Mouse (Mus musculus) CH12.LX (cell line): ENCODE measurements around the gene Cnot4.

Experiments used
- BHLHE40 ChIP-seq: IDR thresholded peaks from 2 replicates; pipeline ENCODE4 v1.6.1; 2011; ENCODE audit warnings: mild to moderate bottlenecking, low read depth, low read length, improper control_type of control experiment
- CTCF ChIP-seq, 2 experiments: IDR thresholded peaks in 1 of 2; conservative IDR thresholded peaks in 1 of 2; 2 replicates each; pipeline ENCODE4 v1.5.1; 2011 to 2012; ENCODE audit warnings: low read depth in 2 of 2, low read length in 2 of 2, improper control_type of control experiment in 1 of 2, inconsistent platforms in 1 of 2, mild to moderate bottlenecking in 1 of 2, moderate library complexity in 1 of 2
- HCFC1 ChIP-seq: IDR thresholded peaks from 2 replicates; pipeline ENCODE4 v1.6.1; 2012; ENCODE audit warnings: low read depth, mild to moderate bottlenecking, inconsistent platforms, low read length, improper control_type of control experiment
- MAFK ChIP-seq: IDR thresholded peaks from 2 replicates; pipeline ENCODE4 v1.6.1; 2011; ENCODE audit warnings: low read length, improper control_type of control experiment; ENCODE audit not compliant: insufficient replicate concordance
- NELFE ChIP-seq: IDR thresholded peaks from 2 replicates; pipeline ENCODE4 v1.6.1; 2011; ENCODE audit warnings: low read depth, low read length, improper control_type of control experiment
- POLR2A ChIP-seq: IDR thresholded peaks from 2 replicates; pipeline ENCODE4 v1.6.1; 2011; ENCODE audit warnings: low read depth, mild to moderate bottlenecking, improper control_type of control experiment, low read length
- RCOR1 ChIP-seq: conservative IDR thresholded peaks from 2 replicates; pipeline ENCODE4 v1.6.1; 2012; ENCODE audit warnings: low read depth, mild to moderate bottlenecking, inconsistent platforms, low read length, improper control_type of control experiment
- SMC3 ChIP-seq: IDR thresholded peaks from 2 replicates; pipeline ENCODE4 v1.6.1; 2011; ENCODE audit warnings: low read depth, low read length, improper control_type of control experiment
- USF1 ChIP-seq: IDR thresholded peaks from 2 replicates; pipeline ENCODE4 v1.6.1; 2014; ENCODE audit warnings: low read depth, mild to moderate bottlenecking, inconsistent platforms, low read length, improper control_type of control experiment
- USF2 ChIP-seq: conservative IDR thresholded peaks from 2 replicates; pipeline ENCODE4 v1.6.1; 2011; ENCODE audit warnings: low read depth, low read length, improper control_type of control experiment
- ZMIZ1 ChIP-seq: IDR thresholded peaks from 2 replicates; pipeline ENCODE4 v1.6.1; 2012; ENCODE audit warnings: low read depth, mild to moderate bottlenecking, inconsistent platforms, low read length, improper control_type of control experiment
- ZNF384 ChIP-seq: IDR thresholded peaks from 2 replicates; pipeline ENCODE4 v1.6.1; 2012; ENCODE audit warnings: low read depth, low read length, improper control_type of control experiment, inconsistent platforms

DNA sequence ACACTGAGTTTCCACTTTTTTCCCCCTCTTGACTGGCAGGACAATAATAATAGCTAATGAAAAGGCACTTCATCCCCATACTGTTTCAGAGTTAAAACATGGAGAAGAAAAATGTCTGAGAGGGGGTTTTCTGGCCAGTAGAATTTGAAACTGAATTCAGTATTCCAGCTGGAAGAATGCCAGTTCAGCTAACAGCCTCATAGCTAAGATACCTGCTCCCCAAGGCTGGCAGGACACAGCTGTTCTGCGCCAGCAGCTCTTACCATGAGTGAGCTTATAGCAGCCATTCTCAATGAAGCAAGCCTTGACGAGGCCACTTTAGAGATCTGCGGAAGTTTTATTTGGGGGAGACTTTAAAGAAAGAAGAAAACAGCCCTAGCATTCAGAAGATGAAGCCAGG lies 62.3 kb downstream of the Cnot4 start:
- TF ChIP-seq USF1, result no peak
- TF ChIP-seq CTCF (conservative IDR thresholded peaks at IDR 0.05 in 1 of 2, IDR thresholded peaks at IDR 0.05 in 1 of 2; ENCODE audit: low read depth in 2 of 2, low read length in 2 of 2), result no peak
- no peak for TF ChIP-seq ZNF384
- no peak for TF ChIP-seq SMC3
- TF ChIP-seq POLR2A, result no peak
- no peak for TF ChIP-seq ZMIZ1
- TF ChIP-seq RCOR1, result no peak
- no peak for TF ChIP-seq NELFE
- TF ChIP-seq MAFK, result no peak
- TF ChIP-seq USF2, result no peak
- no peak for TF ChIP-seq HCFC1
- TF ChIP-seq BHLHE40, result no peak
